Mouse (Mus musculus) liver, adult (tissue): Measurements from ENCODE around the gene Slc5a5.

Experiments used
- GATA4 ChIP-seq: IDR thresholded peaks from 2 replicates; pipeline ENCODE4 v1.6.1; 2014; ENCODE audit warnings: mild to moderate bottlenecking, low read length; ENCODE audit not compliant: insufficient replicate concordance

Gene Slc5a5

DNA sequence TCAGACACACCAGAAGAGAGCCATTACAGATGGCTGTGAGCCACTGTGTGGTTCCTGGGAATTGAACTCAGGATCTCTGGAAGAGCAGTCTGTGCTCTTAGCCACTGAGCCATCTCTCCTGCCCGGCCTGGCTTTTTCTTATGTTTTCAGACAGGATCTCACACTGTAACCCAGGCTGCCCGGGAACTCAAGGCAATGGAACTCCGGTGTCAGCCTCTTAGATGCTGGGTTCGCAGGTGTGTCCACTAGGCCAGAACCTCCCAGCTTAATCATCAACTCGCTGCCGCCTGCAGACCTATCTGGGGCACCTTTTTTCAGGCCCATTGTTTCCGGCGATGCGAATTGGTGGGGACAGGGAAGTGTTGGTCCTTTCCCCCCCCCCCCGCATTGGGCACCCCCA is 52.0 kb downstream of the Slc5a5 start:
- TF ChIP-seq GATA4: no peak

DNA sequence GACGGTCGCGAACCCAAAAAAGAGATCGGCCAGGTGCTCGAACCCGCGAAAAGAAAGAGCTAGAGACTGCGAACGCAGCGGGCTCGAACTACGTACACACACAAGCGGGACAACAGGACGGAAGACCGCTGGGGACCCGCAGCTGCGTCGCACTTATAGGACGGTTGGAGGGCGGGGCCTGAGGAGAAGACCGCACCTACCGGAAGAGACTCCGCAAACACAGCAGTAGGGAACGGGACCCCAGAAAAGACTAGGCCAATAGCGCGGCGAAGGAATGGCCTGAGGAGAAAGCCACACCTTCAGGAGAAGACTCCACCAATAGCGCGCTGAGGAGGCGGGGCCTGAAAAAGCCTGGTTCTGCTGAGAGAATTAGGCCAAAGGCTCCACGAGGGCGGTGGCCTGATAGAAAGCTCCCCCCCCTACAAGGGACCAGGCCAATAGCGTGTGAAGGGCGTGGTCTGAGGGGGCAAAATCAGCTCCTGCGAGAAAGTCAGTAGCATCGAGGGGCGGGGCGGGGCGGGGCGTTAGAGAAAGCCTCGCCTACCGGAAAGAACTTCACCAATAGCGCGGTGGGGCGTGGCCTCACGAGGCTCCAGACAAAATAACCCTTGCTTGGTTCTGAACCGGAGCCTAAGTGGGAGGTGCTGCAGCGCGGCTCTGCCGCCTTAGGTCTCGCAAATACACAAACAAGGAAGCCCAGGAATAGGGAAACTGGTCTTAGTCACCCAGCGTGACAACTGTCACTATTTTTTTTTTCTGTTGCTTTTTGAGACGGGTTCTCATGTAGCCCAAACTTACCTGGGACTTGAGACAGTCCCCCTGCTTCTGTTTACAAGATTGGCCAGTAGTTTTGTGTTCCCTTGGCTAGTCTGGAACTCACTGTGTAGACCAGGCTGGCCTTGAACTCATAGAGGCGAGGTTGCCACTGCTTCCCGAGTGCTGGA is 52.9 kb downstream of the Slc5a5 start, which contains the start of gene Arrdc2:
TSS of gene Arrdc2 (minus strand) at position 313 of the 944 bp plus-strand sequence.
- no peak; the same call in 1 of the 2 replicates for TF ChIP-seq GATA4

- no peak for TF ChIP-seq GATA4
These were observed 53.7 kb downstream of the Slc5a5 start for GRCm38 (mm10) chr8:70838654-70839407.

DNA sequence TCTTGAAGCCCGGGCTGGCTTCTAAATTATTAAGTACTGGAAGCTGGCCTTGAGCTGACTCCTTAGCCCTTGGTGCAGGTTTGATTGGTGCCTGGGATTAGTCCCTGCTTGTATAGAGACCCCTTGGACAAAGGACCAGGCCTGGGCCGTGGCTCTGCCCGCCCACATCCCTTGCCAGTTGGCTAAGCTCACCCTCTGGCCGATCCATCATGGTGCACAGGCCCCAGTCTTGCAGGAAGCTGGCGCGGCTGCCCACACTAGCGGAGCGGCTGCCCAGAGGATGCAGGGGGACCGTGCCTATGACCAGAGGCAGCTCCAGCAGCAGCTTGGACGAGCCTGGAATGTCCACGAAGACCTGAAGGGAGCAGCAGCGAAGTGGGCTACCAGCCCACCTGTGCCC is 55.9 kb downstream of the Slc5a5 start:
- TF ChIP-seq GATA4: no peak

DNA sequence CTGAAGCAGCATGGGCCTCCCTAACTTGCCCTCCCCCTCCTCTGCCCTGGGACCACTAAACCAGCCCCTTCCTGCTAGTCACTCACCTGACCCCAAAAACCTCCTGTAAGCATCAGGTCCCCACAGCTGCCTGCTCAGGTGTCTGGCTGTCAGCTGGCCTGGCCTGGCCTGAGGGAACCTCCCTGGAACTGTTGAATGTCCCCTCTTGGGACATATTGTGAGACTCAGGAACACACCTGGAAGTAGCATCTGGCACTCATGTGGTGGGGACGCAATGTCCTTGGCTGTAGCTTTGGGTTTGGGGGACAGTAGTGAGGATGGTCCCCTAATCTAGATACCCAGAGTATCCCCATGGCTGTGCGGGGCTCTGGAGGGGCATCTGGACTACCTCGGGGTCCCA is 58.5 kb downstream of the Slc5a5 start:
- TF ChIP-seq GATA4: no peak

GRCm38 (mm10) chr8:70833520-70833919 is 59.0 kb downstream of the Slc5a5 start:
- peak; percentile 44; the same call in 1 of the 2 replicates for TF ChIP-seq GATA4

- TF ChIP-seq GATA4: no peak
These were observed 59.5 kb downstream of the Slc5a5 start for GRCm38 (mm10) chr8:70833018-70833482.
